Mouse (Mus musculus): ENCODE results near the gene Ank2. TPM values are rescaled to one million over a fixed set of nuclear protein-coding genes. Genes with fewer than 3 reads are reported as not detected.
A peak's percentile ranks its signal among the peaks of the same experiment; 100 is the strongest.

Ank2 gene
- polyA plus RNA-seq, 1 experiment from 2014 or later, result 47.1 TPM

DNA sequence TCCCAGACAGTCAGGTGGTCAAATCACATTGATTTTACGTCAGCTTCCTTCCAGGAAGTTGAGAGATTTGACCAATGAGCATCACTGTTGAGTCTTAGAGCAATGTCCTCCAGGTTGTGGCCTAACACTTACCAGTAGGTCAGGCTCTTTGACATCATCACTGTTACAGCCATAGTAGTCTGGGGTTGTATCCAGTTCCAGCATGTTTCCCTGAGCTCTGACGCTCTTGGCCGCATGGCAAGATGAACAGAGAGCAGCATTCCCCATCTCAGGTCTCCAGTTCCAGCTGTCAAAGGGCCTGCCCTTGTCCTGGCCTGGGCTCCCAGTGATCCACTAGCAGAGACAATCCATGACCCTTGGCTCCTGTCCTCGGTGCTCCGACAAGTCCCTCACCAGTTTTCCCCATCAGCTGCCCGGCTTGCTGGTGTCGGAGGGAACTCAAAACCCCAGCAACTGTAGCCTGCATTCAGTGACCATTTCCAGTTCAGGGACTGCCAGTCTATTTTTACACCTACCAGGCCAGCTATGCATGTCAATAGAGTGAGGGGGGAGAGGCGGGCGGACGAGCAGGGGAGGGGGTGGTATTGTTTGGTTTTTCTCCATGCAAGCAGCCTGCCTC, 374.7 kb downstream of the Ank2 start:
- Histone ChIP-seq H3K27me3 (no peaks in the 10 kb centered on the region), H3K36me3 (no peaks in the 10 kb centered on the region), H3K27ac (no peak overlapping the region), H3K4me3 (no peak overlapping the region), H3K9me3 (no peaks in the 10 kb centered on the region), H3K9ac (no peak overlapping the region), H3K4me1 (peaks cover 20% of the 10 kb centered on the region), H3K4me2 (replicated peaks) (no peak overlapping the region)
- 47% methylated on average over 10 of the region's 10 CpGs for WGBS
- no peak; the same call in 1 of the 2 replicates for ATAC-seq (ENCODE audit: insufficient number of reproducible peaks, insufficient read depth, low FRiP score, low TSS enrichment)

DNA sequence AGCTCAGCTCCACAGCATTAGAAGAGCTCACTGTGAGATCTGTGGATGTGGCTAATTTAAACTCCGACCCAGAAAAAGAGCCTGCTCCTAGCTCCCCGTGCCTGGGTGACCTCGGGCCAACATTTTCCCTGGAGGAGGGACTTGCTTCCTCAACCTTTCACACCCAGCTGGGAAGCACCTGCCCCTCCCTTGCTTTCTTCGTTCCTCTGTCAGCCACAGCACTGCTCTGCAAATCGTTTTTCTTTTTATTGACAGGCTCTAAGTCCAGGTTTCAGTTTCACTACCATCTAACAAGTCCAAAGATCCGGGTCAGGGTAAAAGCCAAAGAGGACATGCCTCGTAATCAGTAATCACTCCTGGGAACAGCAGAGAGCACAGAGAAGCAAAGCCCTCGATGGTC, 375.8 kb downstream of the Ank2 start:
- no peak overlapping the region for H3K4me2 ChIP-seq (replicated peaks)
- no peak overlapping the region for H3K27ac ChIP-seq
- WGBS, result 8% methylated on average over 8 of the region's 8 CpGs
- no peaks in the 10 kb centered on the region for H3K36me3 ChIP-seq
- no peak overlapping the region for H3K4me3 ChIP-seq
- no peaks in the 10 kb centered on the region for H3K27me3 ChIP-seq
- H3K4me1 ChIP-seq, result peaks cover 20% of the 10 kb centered on the region
- H3K9me3 ChIP-seq, result no peaks in the 10 kb centered on the region
- ATAC-seq (ENCODE audit: insufficient number of reproducible peaks, insufficient read depth, low FRiP score, low TSS enrichment), result no peak
- no peak overlapping the region for H3K9ac ChIP-seq

DNA sequence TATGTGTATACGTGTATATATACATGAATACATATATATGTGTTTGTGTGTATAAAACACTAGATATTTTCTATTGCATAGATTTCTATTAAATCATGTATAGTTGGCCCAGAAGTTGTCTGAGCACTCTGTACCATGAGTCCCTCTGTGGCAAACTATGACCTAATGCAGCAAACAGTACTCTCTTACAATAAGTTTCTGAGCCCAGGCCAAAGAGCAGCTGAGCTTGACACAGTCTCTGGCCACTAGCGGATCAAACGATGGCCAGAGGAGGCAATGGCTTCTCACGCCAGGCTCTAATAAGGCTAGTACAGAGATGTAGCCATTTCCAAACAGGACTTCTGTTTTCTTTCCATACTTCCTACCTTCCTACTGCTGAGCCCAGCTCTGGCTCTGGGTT, 380.4 kb downstream of the Ank2 start:
- no peak overlapping the region for H3K9ac ChIP-seq
- H3K27ac ChIP-seq, result no peak overlapping the region
- no peak for ATAC-seq (ENCODE audit: insufficient number of reproducible peaks, insufficient read depth, low FRiP score, low TSS enrichment)
- no peak overlapping the region for H3K4me2 ChIP-seq (replicated peaks)
- H3K4me3 ChIP-seq, result no peak overlapping the region
- H3K36me3 ChIP-seq, result no peaks in the 10 kb centered on the region
- no peaks in the 10 kb centered on the region for H3K27me3 ChIP-seq
- 89% methylated on average over 4 of the region's 4 CpGs for WGBS
- H3K9me3 ChIP-seq, result no peaks in the 10 kb centered on the region
- peaks cover 9% of the 10 kb centered on the region for H3K4me1 ChIP-seq

DNA sequence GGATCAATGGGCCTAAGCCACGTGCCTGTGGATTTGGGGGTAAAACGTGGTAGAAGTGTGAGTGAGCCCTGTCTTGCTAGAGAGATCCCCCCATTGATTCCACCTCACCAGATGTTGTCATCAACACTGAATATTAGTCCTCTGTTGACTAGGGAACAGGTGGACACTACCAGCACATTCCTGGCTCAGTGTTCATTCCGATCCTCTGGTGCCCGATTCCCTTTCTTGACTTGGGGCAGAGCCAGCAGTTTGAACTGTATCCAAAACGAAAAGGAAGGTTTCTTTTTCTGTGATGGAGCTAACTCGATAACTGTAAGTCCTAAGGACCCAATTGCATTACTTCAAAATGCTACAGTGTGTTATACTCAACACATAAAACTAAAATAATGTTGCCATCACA, 382.9 kb downstream of the Ank2 start:
- Histone ChIP-seq H3K9ac (no peak overlapping the region), H3K36me3 (no peaks in the 10 kb centered on the region), H3K27ac (no peak overlapping the region), H3K27me3 (no peaks in the 10 kb centered on the region), H3K4me1 (no peaks in the 10 kb centered on the region), H3K4me2 (replicated peaks) (no peak overlapping the region), H3K4me3 (no peak overlapping the region), H3K9me3 (no peaks in the 10 kb centered on the region)
- no peak for ATAC-seq (ENCODE audit: insufficient number of reproducible peaks, insufficient read depth, low FRiP score, low TSS enrichment)
- 82% methylated on average over 6 of the region's 6 CpGs for WGBS

DNA sequence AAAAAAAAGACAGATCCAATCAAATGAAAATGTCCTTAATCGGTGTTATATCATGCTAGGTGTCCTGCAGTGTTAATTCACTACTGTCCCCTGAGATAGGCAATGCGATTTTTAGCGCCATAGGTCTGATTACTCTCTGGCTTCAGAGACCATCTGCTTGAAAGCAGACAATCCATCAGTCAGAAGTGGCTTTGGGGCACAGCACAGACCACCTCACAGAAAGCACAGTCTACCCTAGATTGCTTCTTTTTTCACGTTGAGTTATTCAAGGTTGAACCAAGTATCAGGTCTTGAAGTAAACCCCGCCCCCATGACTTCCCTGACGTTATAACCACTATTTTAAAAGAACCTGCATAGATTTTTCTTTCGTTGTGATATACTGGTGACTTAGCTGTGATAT, 385.9 kb downstream of the Ank2 start:
- Histone ChIP-seq H3K4me2 (replicated peaks) (no peak overlapping the region), H3K27ac (no peak overlapping the region), H3K9me3 (no peaks in the 10 kb centered on the region), H3K4me1 (peaks cover 8% of the 10 kb centered on the region; the same call in 1 of the 2 replicates), H3K9ac (no peak overlapping the region), H3K36me3 (no peaks in the 10 kb centered on the region), H3K4me3 (no peak overlapping the region), H3K27me3 (no peaks in the 10 kb centered on the region)
- no peak for ATAC-seq (ENCODE audit: insufficient number of reproducible peaks, insufficient read depth, low FRiP score, low TSS enrichment)
- 82% methylated on average over 7 of the region's 7 CpGs for WGBS

DNA sequence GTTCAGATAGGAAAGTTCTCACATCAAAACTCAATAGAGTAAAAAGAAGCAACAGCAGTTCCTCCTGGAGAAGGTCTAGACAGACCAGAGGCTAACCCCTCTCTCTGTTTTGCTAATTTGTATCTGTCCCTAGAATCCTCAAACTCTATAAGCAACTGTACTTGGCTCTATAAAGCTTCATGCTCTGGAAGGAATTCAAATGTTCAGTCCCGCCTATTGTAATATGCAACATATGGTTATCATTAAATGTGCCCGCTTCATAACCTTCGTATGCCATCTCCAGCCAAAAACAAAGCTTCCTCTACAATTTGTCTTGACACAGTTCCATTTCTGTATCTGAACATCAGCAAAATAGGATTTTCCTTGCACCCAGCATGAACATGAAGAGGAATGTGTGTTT, 389.7 kb downstream of the Ank2 start:
- Histone ChIP-seq H3K4me2 (replicated peaks) (no peak overlapping the region), H3K36me3 (no peaks in the 10 kb centered on the region), H3K9me3 (no peaks in the 10 kb centered on the region), H3K9ac (no peak overlapping the region), H3K27me3 (no peaks in the 10 kb centered on the region), H3K27ac (peak overlapping the region; percentile 41; the same call in 1 of the 2 replicates), H3K4me1 (peaks cover 8% of the 10 kb centered on the region; the same call in 1 of the 2 replicates), H3K4me3 (no peak overlapping the region)
- ATAC-seq (ENCODE audit: insufficient number of reproducible peaks, insufficient read depth, low FRiP score, low TSS enrichment), result no peak
- WGBS, result 28% methylated on average over 3 of the region's 3 CpGs

DNA sequence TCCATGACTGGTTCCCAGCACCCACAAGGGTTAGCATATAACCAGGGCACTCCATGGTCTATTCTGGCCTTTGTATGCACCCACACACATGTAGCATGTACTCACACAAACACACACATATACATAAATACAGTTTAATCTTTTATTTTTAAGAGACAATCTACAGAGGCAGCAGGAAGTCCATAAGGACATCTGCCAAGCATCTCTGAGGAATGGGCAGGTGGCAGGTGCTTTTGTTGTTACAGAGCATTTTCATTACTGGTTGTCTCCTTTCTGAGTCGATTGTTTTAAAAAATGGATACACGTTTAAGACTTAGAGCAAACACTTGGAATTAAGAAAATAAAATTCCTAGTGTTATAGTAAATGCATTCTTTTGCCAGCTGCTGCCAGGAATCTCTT, 390.7 kb downstream of the Ank2 start:
- Histone ChIP-seq H3K4me3 (no peak overlapping the region), H3K4me1 (peaks cover 8% of the 10 kb centered on the region; the same call in 1 of the 2 replicates)
- WGBS, result 84% methylated on average over 2 of the region's 2 CpGs

DNA sequence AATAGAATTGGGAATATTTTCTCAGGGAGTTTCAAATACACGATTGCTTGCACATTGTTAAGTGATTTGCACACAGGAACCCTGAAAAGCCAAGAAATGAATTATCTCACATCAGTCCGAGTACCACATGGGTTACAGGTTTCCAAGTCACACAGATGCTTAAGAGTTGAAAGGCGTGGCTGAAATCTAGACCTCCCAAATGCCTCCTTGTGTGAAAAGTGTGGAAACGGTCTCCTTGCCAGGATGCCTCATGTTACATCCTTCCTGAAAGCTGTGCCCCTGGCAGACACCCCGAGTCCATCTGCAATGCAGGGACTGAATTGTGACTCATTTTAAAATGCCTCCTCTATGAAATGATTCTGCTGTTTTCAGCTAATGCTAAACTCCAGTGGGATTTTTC, 391.9 kb downstream of the Ank2 start:
- Histone ChIP-seq H3K9ac (no peak overlapping the region), H3K27ac (no peak overlapping the region), H3K4me2 (replicated peaks) (no peak overlapping the region), H3K4me1 (peaks cover 8% of the 10 kb centered on the region; the same call in 1 of the 2 replicates), H3K4me3 (no peak overlapping the region), H3K36me3 (no peaks in the 10 kb centered on the region), H3K9me3 (no peaks in the 10 kb centered on the region), H3K27me3 (no peaks in the 10 kb centered on the region)
- ATAC-seq (ENCODE audit: insufficient number of reproducible peaks, insufficient read depth, low FRiP score, low TSS enrichment), result no peak
- 49% methylated on average over 5 of the region's 5 CpGs for WGBS

More for the DNA sequence above, 390.7 kb downstream of the Ank2 start:
- Histone ChIP-seq H3K4me2 (replicated peaks) (no peak overlapping the region), H3K27me3 (no peaks in the 10 kb centered on the region), H3K36me3 (no peaks in the 10 kb centered on the region), H3K27ac (no peak overlapping the region), H3K9ac (no peak overlapping the region), H3K9me3 (no peaks in the 10 kb centered on the region)
- no peak for ATAC-seq (ENCODE audit: insufficient number of reproducible peaks, insufficient read depth, low FRiP score, low TSS enrichment)

DNA sequence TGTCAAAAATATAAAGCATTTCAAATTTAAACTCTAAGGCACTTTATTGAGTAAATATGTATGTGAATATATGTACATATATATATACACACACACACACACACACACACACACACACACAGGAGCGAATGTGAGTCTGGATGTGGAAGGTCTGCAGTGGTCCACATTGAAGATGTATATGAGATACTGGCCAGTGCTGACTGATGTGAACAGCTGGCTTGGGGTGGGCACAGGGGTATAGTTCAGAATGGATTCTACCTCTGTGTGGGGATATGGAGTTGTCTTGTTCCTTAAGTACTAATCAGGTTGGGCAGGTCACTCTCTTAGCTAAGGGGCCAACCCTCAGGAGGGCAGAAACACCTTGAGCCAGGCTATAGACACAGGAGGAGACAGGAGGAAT, 397.8 kb downstream of the Ank2 start:
- no peak for ATAC-seq (ENCODE audit: insufficient number of reproducible peaks, insufficient read depth, low FRiP score, low TSS enrichment)
- Histone ChIP-seq H3K4me3 (no peak overlapping the region), H3K36me3 (no peaks in the 10 kb centered on the region), H3K27ac (no peak overlapping the region), H3K9ac (no peak overlapping the region), H3K27me3 (no peaks in the 10 kb centered on the region), H3K9me3 (no peaks in the 10 kb centered on the region), H3K4me1 (no peaks in the 10 kb centered on the region), H3K4me2 (replicated peaks) (no peak overlapping the region)
- WGBS, result 95% methylated on average over 1 of the region's 1 CpGs

DNA sequence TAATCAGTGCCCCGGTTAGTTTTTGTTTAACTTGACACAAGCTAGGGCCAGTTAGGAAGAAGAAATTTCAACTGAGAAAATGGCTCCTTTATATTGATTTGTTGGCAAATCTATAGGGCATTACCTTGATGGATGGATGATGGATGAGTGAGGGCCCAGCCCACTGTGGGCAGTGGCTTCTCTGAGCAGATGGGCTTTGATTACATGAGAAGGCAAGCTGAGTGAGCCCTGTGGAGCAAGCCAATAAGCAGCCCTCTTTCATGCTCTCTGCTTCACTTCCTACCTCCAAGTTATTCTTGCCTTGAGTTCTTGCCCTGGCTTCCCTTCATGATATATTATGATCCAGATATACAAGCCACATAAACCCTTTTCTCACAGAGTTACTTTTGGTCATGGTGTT, 401.4 kb downstream of the Ank2 start:
- Histone ChIP-seq H3K36me3 (no peaks in the 10 kb centered on the region), H3K9ac (no peak overlapping the region), H3K9me3 (no peaks in the 10 kb centered on the region), H3K4me1 (no peaks in the 10 kb centered on the region), H3K4me2 (replicated peaks) (no peak overlapping the region), H3K27me3 (no peaks in the 10 kb centered on the region), H3K4me3 (no peak overlapping the region), H3K27ac (no peak overlapping the region)
- ATAC-seq (ENCODE audit: insufficient number of reproducible peaks, insufficient read depth, low FRiP score, low TSS enrichment), result no peak
- 90% methylated on average over 1 of the region's 1 CpGs for WGBS

DNA sequence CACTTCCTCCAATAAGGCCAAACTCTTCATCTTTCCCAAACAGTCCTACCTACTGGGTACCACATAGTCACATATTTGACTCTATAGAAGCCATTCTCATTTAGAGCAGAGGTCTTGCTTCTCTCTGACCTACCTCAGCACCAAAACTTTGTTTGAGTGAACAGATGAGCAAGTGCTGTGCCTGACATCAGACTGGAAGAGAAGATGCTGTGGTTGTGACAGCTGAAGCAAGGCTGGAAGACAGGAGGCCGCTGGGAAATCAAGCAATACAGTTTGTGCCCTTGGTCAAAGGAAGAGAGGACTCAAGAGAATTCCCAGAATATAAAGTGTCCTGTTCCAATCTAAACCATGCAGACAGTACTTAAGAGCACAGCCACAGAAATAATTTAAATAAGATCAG, 402.0 kb downstream of the Ank2 start:
- no peaks in the 10 kb centered on the region for H3K27me3 ChIP-seq
- 92% methylated on average over 1 of the region's 1 CpGs for WGBS
- no peak for ATAC-seq (ENCODE audit: insufficient number of reproducible peaks, insufficient read depth, low FRiP score, low TSS enrichment)

DNA sequence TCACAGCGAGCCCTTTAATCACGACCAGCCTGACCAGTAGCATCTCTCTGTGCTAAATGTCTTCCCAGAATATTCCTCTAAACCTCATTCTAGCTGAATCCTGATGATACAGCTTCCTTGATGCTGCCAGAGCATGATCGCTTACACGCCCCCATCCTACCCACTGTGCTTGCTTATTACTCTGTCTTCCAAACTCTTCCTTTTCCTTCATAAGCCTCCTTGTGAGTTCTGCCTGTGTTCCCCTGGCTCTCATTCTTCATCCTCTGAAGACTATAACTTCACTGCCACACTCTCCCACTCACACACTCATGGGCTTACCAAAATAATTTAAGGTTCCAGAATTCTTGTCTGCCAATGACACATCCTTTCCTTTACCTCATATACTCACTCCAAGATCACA, 405.5 kb downstream of the Ank2 start:
- no peak overlapping the region for H3K4me3 ChIP-seq
- no peak overlapping the region for H3K9ac ChIP-seq
- WGBS, result 86% methylated on average over 4 of the region's 4 CpGs
- H3K27ac ChIP-seq, result no peak overlapping the region
- H3K27me3 ChIP-seq, result no peaks in the 10 kb centered on the region
- no peak for ATAC-seq (ENCODE audit: insufficient number of reproducible peaks, insufficient read depth, low FRiP score, low TSS enrichment)
- H3K9me3 ChIP-seq, result no peaks in the 10 kb centered on the region
- H3K36me3 ChIP-seq, result no peaks in the 10 kb centered on the region
- H3K4me1 ChIP-seq, result no peaks in the 10 kb centered on the region
- no peak overlapping the region for H3K4me2 ChIP-seq (replicated peaks)

More for the DNA sequence above, 402.0 kb downstream of the Ank2 start:
- H3K36me3 ChIP-seq, result no peaks in the 10 kb centered on the region
- H3K9ac ChIP-seq, result no peak overlapping the region
- H3K27ac ChIP-seq, result no peak overlapping the region
- H3K9me3 ChIP-seq, result no peaks in the 10 kb centered on the region
- no peak overlapping the region for H3K4me2 ChIP-seq (replicated peaks)
- H3K4me3 ChIP-seq, result no peak overlapping the region
- no peaks in the 10 kb centered on the region for H3K4me1 ChIP-seq
